Mouse (Mus musculus) kidney, adult 2 months (tissue): Measurements from ENCODE around the gene Cnot3. TPM values are rescaled to one million over a fixed set of nuclear protein-coding genes. Genes with fewer than 3 reads are reported as not detected.
A peak's percentile ranks its signal among the peaks of the same experiment; 100 is the strongest.

ENCODE experiments used
- DNase-seq: peaks from one replicate; pipeline ENCODE4 v3.0.0; 2021
- H3K27ac ChIP-seq: fragments of 200-500 bp; 2 replicates; pipeline ENCODE4 v1.5.1; 2012; ENCODE audit warnings: low read depth, low read length, control low read depth, inconsistent platforms; ENCODE audit not compliant: insufficient read depth
- H3K27me3 ChIP-seq: fragments of 200-500 bp; replicated peaks from 2 replicates; pipeline ENCODE4 v1.6.1; 2012; ENCODE audit warnings: mild to moderate bottlenecking, moderate library complexity, low read length, inconsistent platforms; ENCODE audit not compliant: control insufficient read depth, insufficient read depth
- H3K36me3 ChIP-seq: fragments of 200-500 bp; 2 replicates; pipeline ENCODE4 v1.6.1; 2012; ENCODE audit warnings: mild to moderate bottlenecking, moderate library complexity, low read length, inconsistent platforms; ENCODE audit not compliant: control insufficient read depth, insufficient read depth
- H3K4me1 ChIP-seq: fragments of 200-500 bp; 2 replicates; pipeline ENCODE4 v1.6.1; 2011; ENCODE audit warnings: low read length; ENCODE audit not compliant: control insufficient read depth, insufficient read depth
- H3K4me3 ChIP-seq: fragments of 200-500 bp; 2 replicates; pipeline ENCODE4 v1.5.1; 2011; ENCODE audit warnings: mild to moderate bottlenecking, low read depth, low read length, control low read depth; ENCODE audit not compliant: insufficient read depth
- CTCF ChIP-seq: fragments of 200-500 bp; conservative IDR thresholded peaks from 2 replicates; pipeline ENCODE4 v1.5.1; 2011; ENCODE audit warnings: low read depth, mild to moderate bottlenecking, control low read depth, low read length, moderate library complexity, mixed read lengths; ENCODE audit not compliant: insufficient read depth, insufficient read length
- POLR2A ChIP-seq: fragments of 200-500 bp; IDR thresholded peaks from one replicate; pipeline ENCODE4 v1.6.1; 2011; ENCODE audit warnings: low read depth, low read length, control low read depth
- WGBS: fragments of 180-500 bp; shearing (Covaris S2); methylation state at CpG from one replicate; pipeline ENCODE4 v1.1.7; 2018; 5-methylcytosine and 5-hydroxymethylcytosine counted together
- polyA plus RNA-seq: library from polyadenylated mRNA; depleted of rRNA; stranded (reverse); fragments of >200 nt; gene quantifications from 2 replicates; pipeline ENCODE4 v1.2.3, GENCODE M21; 2012

Cnot3 gene
- polyA plus RNA-seq, 1 experiment, result 45.0 TPM

DNA sequence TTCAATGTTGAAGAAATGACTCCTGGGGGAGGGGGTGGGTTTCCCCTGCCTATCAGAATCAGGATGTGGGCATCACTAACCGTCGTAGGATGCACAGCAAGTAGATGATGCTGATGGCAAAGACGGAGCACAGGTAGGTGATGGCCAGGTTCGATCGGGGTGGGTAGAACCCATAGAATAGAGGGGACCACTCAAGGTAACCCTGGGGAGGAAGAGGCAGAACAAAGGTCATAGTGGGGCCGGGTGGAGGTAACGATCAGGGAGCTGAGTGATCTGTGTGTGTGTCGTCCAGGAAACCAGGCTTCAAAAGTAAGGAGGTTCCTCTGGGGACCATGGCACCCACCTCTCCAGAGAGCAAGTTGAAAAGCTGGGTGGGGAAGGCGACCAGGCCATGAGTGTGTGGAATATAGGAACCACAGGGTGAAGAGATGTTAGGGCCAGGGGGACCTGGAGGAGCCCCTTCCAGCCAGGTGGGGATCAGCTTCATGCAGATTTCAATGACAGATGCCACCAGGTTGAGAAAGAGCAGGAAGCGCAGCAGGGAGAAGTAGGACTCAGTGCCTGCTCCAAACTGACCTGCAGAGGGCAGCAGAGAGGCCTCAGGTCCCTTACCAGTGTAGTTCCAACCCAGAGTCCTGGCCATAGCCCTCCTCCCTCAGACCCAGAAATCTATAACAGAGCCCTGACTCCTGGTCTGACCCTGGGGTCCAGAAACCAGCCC is 29.6 kb downstream of the Cnot3 start:
- WGBS, result 70% methylated on average over 10 of the region's 10 CpGs

DNA sequence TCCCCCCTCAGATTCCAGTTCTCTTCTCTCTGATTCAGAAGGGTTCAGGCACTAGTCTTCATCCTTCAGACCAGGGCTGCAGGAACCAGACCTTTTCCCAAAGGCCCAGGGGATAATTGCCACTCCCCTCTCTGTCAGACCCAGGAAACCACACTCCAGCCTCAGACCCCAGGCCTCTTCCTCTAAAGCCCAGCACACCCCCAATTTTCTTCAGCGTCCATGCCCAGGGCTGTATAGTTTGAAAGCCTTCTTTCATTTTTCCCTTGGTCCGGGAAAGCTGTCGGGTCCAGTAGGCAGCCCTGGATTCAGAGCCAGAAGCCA is 30.1 kb downstream of the Cnot3 start:
- 80% methylated on average over 3 of the region's 3 CpGs for WGBS
- Histone ChIP-seq H3K4me1 (no peaks in the 10 kb centered on the region), H3K27ac (no peak overlapping the region), H3K36me3 (no peaks in the 10 kb centered on the region), H3K4me3 (no peak overlapping the region), H3K27me3 (no peaks in the 10 kb centered on the region)
- DNase-seq, result no peak
- no peak for TF ChIP-seq POLR2A
- no peak for TF ChIP-seq CTCF

More for the DNA sequence above, 29.6 kb downstream of the Cnot3 start:
- H3K36me3 ChIP-seq, result no peaks in the 10 kb centered on the region
- TF ChIP-seq POLR2A (no peak), CTCF (peak; percentile 93)
- DNase-seq, result peak; percentile 85
- H3K27me3 ChIP-seq, result no peaks in the 10 kb centered on the region
- no peaks in the 10 kb centered on the region for H3K4me1 ChIP-seq
- no peak overlapping the region for H3K4me3 ChIP-seq
- no peak overlapping the region for H3K27ac ChIP-seq

DNA sequence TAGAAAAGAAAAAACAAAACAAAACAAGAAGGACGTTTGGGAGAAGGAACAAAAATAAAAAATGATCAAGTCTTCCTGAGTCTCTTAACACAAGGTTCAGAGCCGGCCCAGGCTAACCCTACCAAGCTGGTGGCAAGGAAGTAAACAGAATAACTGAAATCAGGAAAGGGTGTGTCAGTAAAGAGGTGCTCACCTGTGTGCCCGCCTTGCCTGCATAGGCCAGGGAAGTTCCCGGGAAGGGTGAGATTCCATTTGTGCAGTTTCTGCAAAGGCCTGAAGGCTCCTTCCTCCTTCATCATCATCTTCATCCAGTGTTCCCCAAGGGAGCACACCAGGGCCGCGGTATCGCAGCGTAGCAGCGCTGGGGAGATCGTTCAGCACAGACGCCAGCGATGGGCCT is 31.3 kb downstream of the Cnot3 start:
- Histone ChIP-seq H3K4me3 (no peak overlapping the region), H3K27ac (no peak overlapping the region), H3K4me1 (no peaks in the 10 kb centered on the region), H3K36me3 (no peaks in the 10 kb centered on the region), H3K27me3 (no peaks in the 10 kb centered on the region)
- no peak for TF ChIP-seq CTCF
- no peak for TF ChIP-seq POLR2A
- WGBS, result 85% methylated on average over 12 of the region's 12 CpGs
- no peak for DNase-seq

DNA sequence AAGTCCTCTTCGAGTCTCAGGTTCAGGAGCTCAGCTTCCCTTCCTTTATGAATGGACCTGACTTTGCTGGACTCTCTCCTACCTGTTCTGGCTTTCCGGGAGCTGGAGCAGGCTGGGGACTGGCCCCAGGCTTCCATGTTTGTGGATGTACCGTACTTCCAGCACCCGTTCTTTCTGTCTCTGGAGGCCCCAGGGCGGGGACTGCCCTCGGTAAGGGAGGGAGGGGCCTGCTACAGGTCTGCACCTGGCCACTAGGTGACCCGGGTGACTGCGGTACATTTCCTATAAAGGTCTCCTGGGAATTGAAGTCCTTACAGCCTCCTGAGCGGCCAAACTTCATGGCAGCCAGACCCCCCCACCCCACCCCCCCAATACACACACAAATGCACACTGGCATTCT is 32.3 kb downstream of the Cnot3 start, which contains the start of gene Tmc4:
Tmc4 (minus strand) TSS at position 212 of the 400 bp plus-strand sequence.
- DNase-seq, result peak; percentile 69
- Histone ChIP-seq H3K4me1 (no peaks in the 10 kb centered on the region), H3K4me3 (peak within 1 kb of the TSS; percentile 46), H3K36me3 (no peaks in the 10 kb centered on the region), H3K27me3 (no peaks in the 10 kb centered on the region), H3K27ac (0 out of 2 replicates have a peak within 1 kb of the TSS, but pooled peaks have one; percentile 52)
- WGBS, result 46% methylated on average over 9 of the region's 9 CpGs
- TF ChIP-seq CTCF (no peak; the same call in 1 of the 2 replicates), POLR2A (no peak)

DNA sequence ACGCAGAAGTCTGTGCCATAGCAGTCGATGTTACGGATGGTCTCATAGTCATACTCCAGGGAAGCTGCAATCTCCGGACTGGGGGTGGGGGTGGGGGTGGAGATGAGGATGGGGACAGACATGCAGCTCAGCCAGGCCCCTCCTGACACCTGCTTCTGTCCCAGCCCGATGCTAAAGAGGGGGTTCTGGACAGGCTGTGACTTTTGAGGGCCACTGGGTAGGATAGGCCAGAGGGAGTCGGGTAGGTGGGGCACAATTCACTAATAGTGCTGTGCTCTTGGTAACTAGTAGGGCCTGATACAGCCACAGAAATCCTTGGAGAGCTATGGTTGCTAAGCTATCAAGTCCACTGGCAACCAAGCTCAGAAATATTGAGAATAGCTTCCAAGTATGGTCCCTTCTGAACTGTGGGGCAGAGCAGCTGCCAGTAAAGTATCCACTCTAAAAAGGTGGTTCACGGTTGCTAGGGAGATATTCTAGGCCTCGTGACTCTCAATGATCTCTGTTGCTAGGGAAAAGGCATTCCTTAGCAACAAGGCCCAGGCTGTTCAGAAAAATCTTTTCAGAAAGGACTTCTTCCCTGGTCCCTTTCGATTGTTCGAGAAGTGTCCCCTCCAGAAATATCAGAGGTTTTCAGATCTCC is 39.0 kb downstream of the Cnot3 start:
- WGBS, result 88% methylated on average over 10 of the region's 10 CpGs

DNA sequence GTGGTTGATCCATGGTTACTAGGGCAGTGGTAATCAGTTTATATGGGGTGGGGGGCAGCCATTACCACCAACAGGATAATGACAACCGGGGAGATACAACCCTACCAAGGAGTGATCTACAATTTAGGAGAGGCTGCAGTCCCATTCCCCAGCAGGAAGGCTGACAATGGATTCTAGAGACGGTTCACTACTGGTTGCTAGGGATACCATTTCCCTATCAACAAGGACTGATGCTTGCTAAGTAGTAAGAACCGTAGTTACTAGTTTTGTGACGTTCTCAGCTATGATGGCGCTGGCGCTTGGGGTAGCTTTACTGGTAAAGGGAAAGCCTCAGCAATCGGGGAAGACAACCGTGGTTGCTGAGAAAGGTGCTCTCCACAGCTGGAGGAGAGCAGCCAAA is 39.6 kb downstream of the Cnot3 start:
- 91% methylated on average over 8 of the region's 8 CpGs for WGBS
- no peak overlapping the region for H3K27ac ChIP-seq
- DNase-seq, result no peak
- peaks cover 2% of the 10 kb centered on the region; the same call in 1 of the 2 replicates for H3K36me3 ChIP-seq
- no peak overlapping the region for H3K4me3 ChIP-seq
- TF ChIP-seq CTCF (no peak), POLR2A (no peak)
- no peaks in the 10 kb centered on the region for H3K4me1 ChIP-seq
- H3K27me3 ChIP-seq, result no peaks in the 10 kb centered on the region

More for the DNA sequence above, 39.0 kb downstream of the Cnot3 start:
- no peak for DNase-seq
- no peak for TF ChIP-seq CTCF
- TF ChIP-seq POLR2A, result no peak
- no peak overlapping the region for H3K27ac ChIP-seq
- no peaks in the 10 kb centered on the region for H3K27me3 ChIP-seq
- peaks cover 2% of the 10 kb centered on the region; the same call in 1 of the 2 replicates for H3K36me3 ChIP-seq
- H3K4me1 ChIP-seq, result no peaks in the 10 kb centered on the region
- no peak overlapping the region for H3K4me3 ChIP-seq

DNA sequence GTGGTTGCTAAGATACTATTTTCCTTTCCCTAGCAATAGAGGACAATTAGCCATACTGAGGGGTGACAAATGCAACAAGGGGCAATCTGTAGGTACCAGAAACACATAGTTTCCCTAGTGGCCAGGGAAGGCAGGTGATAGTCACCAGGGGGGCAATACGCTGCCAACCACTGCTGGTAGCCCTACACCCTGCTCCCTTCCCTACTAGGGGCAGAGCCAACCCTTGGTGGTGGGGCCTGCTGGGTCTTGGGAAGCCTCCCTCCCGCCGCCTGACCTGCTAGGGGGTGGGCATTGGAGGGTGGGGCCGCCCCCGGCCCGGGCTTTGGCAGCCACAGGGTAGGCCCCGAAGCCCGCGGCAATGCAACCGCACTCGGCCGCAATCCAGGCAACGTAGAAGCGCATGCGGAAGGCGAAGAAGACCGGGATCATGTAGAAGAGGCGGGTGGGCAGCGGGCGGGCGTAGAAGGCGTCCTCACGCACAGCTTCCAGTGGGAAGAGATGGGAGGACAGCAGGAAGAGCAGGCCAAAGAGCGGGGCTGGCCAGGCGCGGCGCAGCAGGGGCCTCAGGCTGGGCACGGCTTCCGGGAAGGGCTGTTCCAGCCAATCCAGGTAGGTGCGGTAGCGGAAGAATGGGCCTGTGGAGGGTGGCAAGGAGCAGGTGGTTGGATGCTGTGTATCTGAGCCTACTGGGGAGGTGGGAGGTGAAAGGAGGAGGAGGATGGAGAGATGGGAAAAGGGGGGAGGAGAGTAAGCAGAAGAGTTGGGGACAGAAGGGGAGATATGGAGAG is 40.5 kb downstream of the Cnot3 start:
- TF ChIP-seq POLR2A, result no peak
- no peak for TF ChIP-seq CTCF
- 87% methylated on average over 31 of the region's 31 CpGs for WGBS
- Histone ChIP-seq H3K27ac (no peak overlapping the region), H3K27me3 (no peaks in the 10 kb centered on the region), H3K4me1 (no peaks in the 10 kb centered on the region), H3K36me3 (peaks cover 2% of the 10 kb centered on the region; the same call in 1 of the 2 replicates), H3K4me3 (no peak overlapping the region)
- DNase-seq, result no peak
